Mouse (Mus musculus) lung, postnatal 0 days (tissue): ENCODE measurements around the gene Lef1. TPM values are rescaled to one million over a fixed set of nuclear protein-coding genes. Genes with fewer than 3 reads are reported as not detected.
A peak's percentile ranks its signal among the peaks of the same experiment; 100 is the strongest.

Experiments
- ATAC-seq: fragments of 200-750 bp; cut with Nextera tagmentation; 2 replicates; pipeline ENCODE4 v1.8.0; 2017; ENCODE audit warnings: moderate library complexity
- DNase-seq: peaks from one replicate; pipeline ENCODE4 v3.0.0-alpha.2; 2016; ENCODE audit warnings: low spot score
- H3K27ac ChIP-seq: fragments of 300-500 bp; sonication (generic); 2 replicates; pipeline ENCODE4 v1.5.1; 2014; ENCODE audit warnings: antibody characterized with exemption, mild to moderate bottlenecking, low read length, mixed read lengths
- H3K27me3 ChIP-seq: fragments of 300-500 bp; sonication (generic); replicated peaks from 2 replicates; pipeline ENCODE4 v1.6.1; 2014; ENCODE audit warnings: low read length, mixed read lengths; ENCODE audit not compliant: insufficient read depth
- H3K36me3 ChIP-seq: fragments of 300-500 bp; sonication (generic); 2 replicates; pipeline ENCODE4 v1.6.1; 2014; ENCODE audit warnings: low read length, mixed read lengths; ENCODE audit not compliant: insufficient read depth
- H3K4me1 ChIP-seq: fragments of 300-500 bp; sonication (generic); 2 replicates; pipeline ENCODE4 v1.6.1; 2014; ENCODE audit warnings: antibody characterized with exemption, low read depth, low read length, mixed read lengths; ENCODE audit not compliant: insufficient read depth
- H3K4me2 ChIP-seq: fragments of 300-500 bp; sonication (generic); replicated peaks from 2 replicates; pipeline ENCODE4 v1.6.1; 2014; ENCODE audit warnings: low read depth, mild to moderate bottlenecking, low read length, moderate library complexity, mixed read lengths
- H3K4me3 ChIP-seq: fragments of 300-500 bp; sonication (generic); 2 replicates; pipeline ENCODE4 v1.5.1; 2014; ENCODE audit warnings: low read depth, low read length
- H3K9ac ChIP-seq: fragments of 300-500 bp; sonication (generic); replicated peaks from 2 replicates; pipeline ENCODE4 v1.6.1; 2014; ENCODE audit warnings: low read depth, mild to moderate bottlenecking
- H3K9me3 ChIP-seq: fragments of 300-500 bp; sonication (generic); 2 replicates; pipeline ENCODE4 v1.6.1; 2016; ENCODE audit warnings: low read length, mixed read lengths
- CTCF ChIP-seq: IDR thresholded peaks from 2 replicates; pipeline ENCODE4 v1.5.1; 2016; ENCODE audit warnings: antibody characterized with exemption, mild to moderate bottlenecking
- EP300 ChIP-seq: IDR thresholded peaks from 2 replicates; pipeline ENCODE4 v1.6.1; 2016; ENCODE audit warnings: antibody characterized with exemption, mild to moderate bottlenecking, control low read depth
- WGBS: fragments of 180-500 bp; shearing (Covaris S2); extraction: QIAGEN DNeasy Blood & Tissue Kit; methylation state at CpG from one replicate; pipeline ENCODE4 v1.1.7; 2014; 5-methylcytosine and 5-hydroxymethylcytosine counted together
- polyA plus RNA-seq: library from polyadenylated mRNA; unstranded; fragments of >200 nt; fragmentation: Nextera tagmentation; extraction: Ambion mirVana; gene quantifications from 2 replicates; pipeline ENCODE4 v1.2.1, GENCODE M21; 2015

Lef1 gene
- polyA plus RNA-seq, 1 experiment from 2014 or later = 6.2 TPM

GRCm38 (mm10) chr3:131109686-131110070, 593 bp upstream of the Lef1 start:
- peaks cover 19% of the 10 kb centered on the region; the same call in 1 of the 2 replicates for H3K4me1 ChIP-seq
- no peaks in the 10 kb centered on the region for H3K9me3 ChIP-seq
- ATAC-seq (no peak), DNase-seq (no peak)
- no peaks in the 10 kb centered on the region for H3K36me3 ChIP-seq
- H3K27me3 ChIP-seq = peaks cover 25% of the 10 kb centered on the region
- H3K4me2 ChIP-seq = peak overlapping the region; percentile 74
- peak overlapping the region; percentile 57 for H3K4me3 ChIP-seq
- TF ChIP-seq CTCF = no peak
- H3K27ac ChIP-seq = no peak overlapping the region
- WGBS = 3% methylated on average over 13 of the region's 14 CpGs
- no peak overlapping the region for H3K9ac ChIP-seq

- ATAC-seq = peak; percentile 42
- H3K9ac ChIP-seq = peak overlapping the region; percentile 34
- H3K9me3 ChIP-seq = no peaks in the 10 kb centered on the region
- DNase-seq = peak; percentile 16
- peak overlapping the region; percentile 57 for H3K27ac ChIP-seq
- peak overlapping the region; percentile 57 for H3K4me3 ChIP-seq
- TF ChIP-seq EP300 = no peak
- no peak for TF ChIP-seq CTCF
- WGBS = under 1% methylated on average over 59 of the region's 59 CpGs
- peak overlapping the region; percentile 74 for H3K4me2 ChIP-seq
- no peaks in the 10 kb centered on the region for H3K36me3 ChIP-seq
- peaks cover 16% of the 10 kb centered on the region; the same call in 1 of the 2 replicates for H3K4me1 ChIP-seq
- H3K27me3 ChIP-seq = peaks cover 25% of the 10 kb centered on the region
Measured at GRCm38 (mm10) chr3:131111151-131111850, 1.0 kb downstream of the Lef1 start.

- peak overlapping the region; percentile 57; the same call in 1 of the 2 replicates for H3K27ac ChIP-seq
- H3K4me1 ChIP-seq = peaks cover 13% of the 10 kb centered on the region; the same call in 1 of the 2 replicates
- peak overlapping the region; percentile 34; the same call in 1 of the 2 replicates for H3K9ac ChIP-seq
- H3K4me3 ChIP-seq = peak overlapping the region; percentile 57
- H3K27me3 ChIP-seq = peaks cover 22% of the 10 kb centered on the region
- peak; percentile 76 for ATAC-seq
- H3K36me3 ChIP-seq = no peaks in the 10 kb centered on the region
- H3K9me3 ChIP-seq = no peaks in the 10 kb centered on the region
- TF ChIP-seq EP300 = no peak
- no peak for TF ChIP-seq CTCF
- WGBS = under 1% methylated on average over 68 of the region's 69 CpGs
- peak; percentile 67 for DNase-seq
- H3K4me2 ChIP-seq = peak overlapping the region; percentile 74
Measured at GRCm38 (mm10) chr3:131111851-131112572, 1.7 kb downstream of the Lef1 start.

GRCm38 (mm10) chr3:131112573-131112955, 2.3 kb downstream of the Lef1 start:
- 0% methylated on average over 7 of the region's 7 CpGs for WGBS
- Histone ChIP-seq H3K9me3 (no peaks in the 10 kb centered on the region), H3K4me2 (peak overlapping the region; percentile 74), H3K9ac (no peak overlapping the region), H3K4me3 (peak overlapping the region; percentile 57), H3K27ac (no peak overlapping the region), H3K27me3 (peaks cover 19% of the 10 kb centered on the region), H3K36me3 (no peaks in the 10 kb centered on the region), H3K4me1 (peaks cover 13% of the 10 kb centered on the region; the same call in 1 of the 2 replicates)
- no peak for ATAC-seq
- no peak for TF ChIP-seq CTCF
- TF ChIP-seq EP300 = no peak
- no peak for DNase-seq

GRCm38 (mm10) chr3:131113029-131113428, 2.8 kb downstream of the Lef1 start:
- no peak for TF ChIP-seq EP300
- Histone ChIP-seq H3K9ac (no peak overlapping the region), H3K27ac (no peak overlapping the region), H3K4me1 (peaks cover 10% of the 10 kb centered on the region; the same call in 1 of the 2 replicates), H3K4me2 (peak overlapping the region; percentile 74; the same call in 1 of the 2 replicates), H3K36me3 (no peaks in the 10 kb centered on the region), H3K4me3 (peak overlapping the region; percentile 57), H3K27me3 (peaks cover 19% of the 10 kb centered on the region), H3K9me3 (no peaks in the 10 kb centered on the region)
- 21% methylated on average over 13 of the region's 13 CpGs for WGBS
- DNase-seq (no peak), ATAC-seq (no peak)

GRCm38 (mm10) chr3:131116116-131116515, 5.8 kb downstream of the Lef1 start:
- no peak overlapping the region for H3K27ac ChIP-seq
- ATAC-seq = no peak
- no peaks in the 10 kb centered on the region for H3K9me3 ChIP-seq
- TF ChIP-seq CTCF (no peak), EP300 (no peak)
- no peak overlapping the region for H3K9ac ChIP-seq
- peaks cover 9% of the 10 kb centered on the region for H3K27me3 ChIP-seq
- no peak for DNase-seq
- H3K4me1 ChIP-seq = peaks cover 9% of the 10 kb centered on the region; the same call in 1 of the 2 replicates
- no peak overlapping the region for H3K4me2 ChIP-seq
- H3K36me3 ChIP-seq = no peaks in the 10 kb centered on the region
- no peak overlapping the region for H3K4me3 ChIP-seq
- WGBS = 90% methylated on average over 13 of the region's 13 CpGs
